Mouse (Mus musculus): ENCODE data around the gene Zbtb8os.
"Not testable (repeated sequence)": the region's sequence is repeated elsewhere in the genome, so short reads cannot be mapped to it uniquely, and the experiment has no call there.

Zbtb8os gene

DNA sequence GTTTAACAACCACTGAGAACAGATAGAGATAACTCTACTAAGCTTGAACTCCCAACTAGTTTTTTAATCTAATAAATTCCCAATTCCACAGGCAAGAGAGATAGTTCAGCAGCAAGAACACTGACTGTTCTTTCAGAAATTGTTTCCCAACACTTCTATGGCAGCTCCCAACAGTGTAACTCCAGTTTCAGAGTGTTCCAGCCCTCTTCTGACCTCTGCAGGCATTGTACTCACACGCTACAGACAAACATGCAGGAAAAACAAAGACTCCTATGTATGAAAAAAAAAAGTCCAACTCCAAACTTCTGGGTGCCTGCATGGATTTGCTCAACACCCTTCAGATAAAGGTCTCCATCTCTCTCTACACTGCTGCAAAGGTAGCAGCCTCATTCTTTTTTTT lies 2.6 kb upstream of the Zbtb8os start:
- no peak for DNase-seq (ENCODE audit: low read depth)

DNA sequence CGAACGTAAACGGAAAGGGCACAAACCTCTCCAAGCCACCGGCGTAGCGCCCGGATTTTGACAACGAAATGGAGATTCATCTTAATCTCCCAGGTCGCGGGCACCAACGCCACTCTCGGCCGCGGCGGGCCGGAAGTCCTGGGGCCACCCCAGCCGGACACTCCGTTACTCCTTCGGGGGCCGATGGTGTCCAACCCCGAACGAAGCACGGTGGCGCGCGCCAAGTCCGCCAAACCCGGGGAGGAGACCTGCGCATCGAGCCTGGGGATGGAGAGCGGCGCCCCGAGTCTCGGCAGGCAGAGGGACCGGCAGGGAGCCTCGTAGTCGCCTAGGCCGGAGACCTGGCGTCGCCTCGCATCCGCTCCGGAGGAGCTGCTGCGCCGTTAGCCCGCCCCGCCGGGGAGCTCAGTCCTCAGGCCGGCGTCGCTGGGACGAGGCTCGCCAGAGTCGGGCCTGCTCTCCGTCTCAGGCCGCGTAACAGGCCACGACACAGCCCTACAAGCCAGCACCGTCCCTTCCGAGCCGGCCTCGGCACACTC lies 749 bp upstream of the Zbtb8os start:
- no peak for DNase-seq (ENCODE audit: low read depth)

GRCm38 (mm10) chr4:129336291-129336690 lies 796 bp downstream of the Zbtb8os start:
- DNase-seq (ENCODE audit: low read depth): peak; percentile 69

- DNase-seq (ENCODE audit: low read depth): no peak
Observed at GRCm38 (mm10) chr4:129339743-129340142, 4.2 kb downstream of the Zbtb8os start.

GRCm38 (mm10) chr4:129341888-129342287 lies 6.4 kb downstream of the Zbtb8os start:
- DNase-seq (ENCODE audit: low read depth): peak; percentile 41

DNA sequence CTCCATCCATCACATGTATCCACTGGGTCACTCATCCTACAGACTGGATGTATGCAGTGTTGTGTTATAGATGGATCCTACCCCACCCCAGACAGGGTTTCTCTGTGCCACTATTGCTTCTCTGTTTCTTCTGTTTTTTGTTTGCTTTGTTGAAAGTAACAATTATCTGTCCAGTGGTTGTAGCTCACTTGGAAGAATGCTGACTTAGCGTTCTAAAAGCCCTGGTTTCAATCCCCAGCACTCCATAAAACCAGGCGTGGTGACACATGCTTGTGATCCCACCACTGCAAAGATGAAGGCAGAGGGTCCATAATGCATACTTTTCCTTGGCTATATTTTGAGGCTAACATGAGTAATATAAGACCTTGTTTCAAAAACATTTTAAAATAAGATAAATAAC lies 7.2 kb downstream of the Zbtb8os start:
- no peak for DNase-seq (ENCODE audit: low read depth)

DNA sequence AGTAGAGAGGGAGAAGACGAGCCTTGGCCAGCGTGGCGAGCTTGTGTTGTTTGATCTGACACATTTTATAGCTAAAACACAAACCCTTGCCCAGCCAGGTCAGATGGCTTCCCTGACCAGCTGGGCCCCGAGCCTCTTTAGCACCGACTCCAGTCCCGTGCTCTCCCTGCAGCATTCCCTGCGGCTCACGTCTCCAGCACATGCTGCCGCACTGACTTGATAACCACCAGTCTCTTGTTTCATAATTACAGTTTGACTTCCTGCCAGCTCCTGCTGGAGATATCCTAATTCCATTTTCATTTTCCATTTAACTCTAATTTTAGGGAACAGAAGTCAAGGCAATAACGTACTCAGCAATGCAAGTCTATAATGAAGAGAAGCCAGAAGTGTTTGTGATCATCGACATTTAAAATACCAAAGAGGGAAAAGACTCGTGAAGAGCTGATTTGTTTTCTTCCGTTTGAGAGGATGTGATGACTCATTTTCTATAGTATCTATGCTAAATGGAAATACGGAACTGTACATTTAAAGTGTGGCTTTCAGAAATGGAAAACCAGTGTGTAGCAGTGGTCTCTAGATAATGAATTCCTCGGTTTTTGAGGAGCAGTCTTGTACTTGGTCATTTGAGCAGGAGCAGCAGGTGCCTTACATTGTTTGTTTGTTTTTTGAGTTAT lies 11.1 kb downstream of the Zbtb8os start:
- no peak for DNase-seq (ENCODE audit: low read depth)

- peak; percentile 90 for DNase-seq (ENCODE audit: low read depth)
Observed at GRCm38 (mm10) chr4:129350644-129351043, 15.1 kb downstream of the Zbtb8os start.

DNA sequence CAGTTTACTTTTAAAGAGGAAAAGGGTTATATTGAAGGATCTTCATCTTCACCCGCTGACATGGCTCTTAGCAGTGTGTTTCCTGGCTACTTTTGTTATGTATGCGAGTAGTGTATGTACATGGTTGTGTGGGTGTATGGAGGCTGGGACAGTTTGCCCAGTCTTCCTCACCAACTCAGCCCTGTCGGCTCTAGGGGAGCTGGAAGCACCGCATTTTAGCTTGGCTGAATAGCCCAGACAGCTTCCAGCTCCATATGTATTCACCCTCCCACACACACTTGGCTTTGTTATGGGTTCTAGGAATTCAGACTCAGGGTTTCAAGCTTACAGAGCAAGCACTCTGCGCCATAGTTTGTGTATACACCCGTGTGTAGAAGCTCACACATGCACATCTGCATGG lies 15.6 kb downstream of the Zbtb8os start:
- DNase-seq (ENCODE audit: low read depth): no peak

DNA sequence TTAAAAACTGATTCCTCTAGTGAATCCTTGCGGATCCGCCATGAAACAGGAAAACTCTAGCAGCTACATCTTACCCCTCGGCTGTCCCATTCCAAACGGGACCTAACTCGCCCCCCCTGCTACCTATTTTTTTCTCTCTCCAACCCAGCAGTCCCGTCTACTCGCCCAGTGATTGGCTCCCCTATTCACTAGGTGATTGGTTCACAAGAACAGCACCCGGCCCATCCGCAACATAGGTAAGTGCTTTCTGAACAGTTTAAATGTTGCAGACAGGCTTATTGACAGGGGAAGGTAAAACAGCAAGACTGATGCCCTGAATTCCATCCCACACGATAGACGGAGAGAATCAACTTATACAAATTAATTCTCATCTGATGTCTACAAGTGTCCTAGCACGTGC lies 17.7 kb downstream of the Zbtb8os start:
- no peak for DNase-seq (ENCODE audit: low read depth)

- DNase-seq (ENCODE audit: low read depth): no peak
Observed at GRCm38 (mm10) chr4:129354236-129354635, 18.7 kb downstream of the Zbtb8os start.

DNA sequence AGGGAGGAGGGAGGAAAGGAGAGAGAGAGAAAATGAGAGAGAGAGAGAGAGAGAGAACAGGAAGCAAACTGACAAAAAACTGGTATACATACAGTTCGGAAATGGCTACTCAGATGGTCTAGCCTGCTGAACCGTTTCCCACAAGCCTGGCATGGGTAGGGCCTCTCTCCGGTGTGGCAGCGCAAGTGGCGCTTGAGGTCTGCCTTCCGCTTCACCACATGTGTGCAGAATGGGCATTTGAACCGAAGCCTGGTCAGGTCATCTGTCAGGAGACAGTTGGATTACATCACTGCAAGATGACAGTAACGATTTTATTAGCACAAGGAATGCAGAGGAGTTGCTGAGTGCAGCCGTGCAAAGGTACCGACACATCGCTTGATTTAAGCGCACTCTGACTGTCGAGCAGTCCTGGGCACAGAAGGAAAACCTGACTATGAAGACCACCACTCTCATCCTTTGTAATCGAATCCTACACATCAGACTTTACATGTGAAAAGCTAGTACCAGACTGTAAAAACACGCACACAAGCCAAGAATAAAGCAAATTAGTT lies 22.2 kb downstream of the Zbtb8os start:
- no peak for DNase-seq (ENCODE audit: low read depth)

DNA sequence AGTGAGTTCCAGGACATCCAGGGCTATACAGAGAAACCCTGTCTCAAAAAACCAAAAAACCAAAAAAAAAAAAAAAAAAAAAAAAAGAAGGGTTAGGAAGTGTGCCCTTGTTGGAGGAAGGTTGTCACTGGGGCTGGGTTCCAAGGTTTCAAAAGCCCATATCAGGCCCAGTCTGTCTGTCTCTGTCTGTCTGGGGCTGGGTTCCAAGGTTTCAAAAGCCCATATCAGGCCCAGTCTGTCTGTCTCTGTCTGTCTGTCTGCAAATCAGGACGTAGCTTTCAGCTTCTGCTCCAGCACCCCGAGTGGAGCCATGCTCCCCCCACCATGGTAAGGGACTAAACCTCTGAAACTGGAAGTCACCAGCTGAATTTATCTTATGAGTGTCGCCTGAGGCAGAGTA lies 26.7 kb downstream of the Zbtb8os start:
- not testable (repeated sequence) for DNase-seq (ENCODE audit: low read depth)

DNA sequence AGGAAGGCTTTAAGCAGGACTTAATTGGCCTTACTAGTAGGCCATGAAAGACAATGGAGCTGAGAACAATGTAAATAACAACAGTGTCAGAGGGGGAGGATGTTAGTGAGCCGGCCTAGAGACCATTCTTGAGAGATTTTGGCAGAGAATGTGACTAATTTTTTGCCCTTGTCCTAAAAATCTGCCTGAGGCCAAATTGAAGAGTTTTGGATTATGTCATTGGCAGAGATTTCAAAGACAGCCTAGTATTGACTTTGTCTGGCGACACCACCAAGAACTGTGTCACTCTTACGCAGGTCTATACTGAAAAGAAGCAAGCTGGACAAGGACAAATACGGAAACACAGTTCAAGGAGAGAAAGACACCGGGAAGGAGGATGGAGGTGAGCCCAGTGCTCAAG lies 27.3 kb downstream of the Zbtb8os start:
- DNase-seq (ENCODE audit: low read depth): no peak

- DNase-seq (ENCODE audit: low read depth): no peak
Observed at GRCm38 (mm10) chr4:129363463-129363862, 28.0 kb downstream of the Zbtb8os start.

GRCm38 (mm10) chr4:129364379-129364778 lies 28.9 kb downstream of the Zbtb8os start:
- DNase-seq (ENCODE audit: low read depth): peak; percentile 47

- DNase-seq (ENCODE audit: low read depth): peak; percentile 89
Observed at GRCm38 (mm10) chr4:129365224-129365623, 29.7 kb downstream of the Zbtb8os start.

DNA sequence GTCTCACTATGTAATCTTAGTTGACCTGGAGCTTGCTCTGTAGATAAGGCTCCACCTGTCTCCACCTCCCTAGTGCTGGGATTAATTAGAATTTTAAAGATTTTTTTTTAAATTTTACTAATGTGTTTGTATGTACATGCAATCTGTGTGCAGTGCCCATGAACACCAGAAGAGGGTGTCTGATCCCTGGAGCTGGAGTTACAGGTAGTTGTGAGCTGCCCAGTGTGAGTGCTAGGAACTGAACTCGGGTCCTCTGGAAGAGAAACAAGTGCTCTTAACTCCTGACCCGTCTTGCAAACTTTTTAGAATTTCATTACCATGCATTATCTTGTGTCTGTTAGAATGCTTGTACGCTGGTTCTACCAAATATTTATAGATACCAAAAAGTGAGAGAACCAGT lies 35.9 kb downstream of the Zbtb8os start:
- DNase-seq (ENCODE audit: low read depth): no peak

DNA sequence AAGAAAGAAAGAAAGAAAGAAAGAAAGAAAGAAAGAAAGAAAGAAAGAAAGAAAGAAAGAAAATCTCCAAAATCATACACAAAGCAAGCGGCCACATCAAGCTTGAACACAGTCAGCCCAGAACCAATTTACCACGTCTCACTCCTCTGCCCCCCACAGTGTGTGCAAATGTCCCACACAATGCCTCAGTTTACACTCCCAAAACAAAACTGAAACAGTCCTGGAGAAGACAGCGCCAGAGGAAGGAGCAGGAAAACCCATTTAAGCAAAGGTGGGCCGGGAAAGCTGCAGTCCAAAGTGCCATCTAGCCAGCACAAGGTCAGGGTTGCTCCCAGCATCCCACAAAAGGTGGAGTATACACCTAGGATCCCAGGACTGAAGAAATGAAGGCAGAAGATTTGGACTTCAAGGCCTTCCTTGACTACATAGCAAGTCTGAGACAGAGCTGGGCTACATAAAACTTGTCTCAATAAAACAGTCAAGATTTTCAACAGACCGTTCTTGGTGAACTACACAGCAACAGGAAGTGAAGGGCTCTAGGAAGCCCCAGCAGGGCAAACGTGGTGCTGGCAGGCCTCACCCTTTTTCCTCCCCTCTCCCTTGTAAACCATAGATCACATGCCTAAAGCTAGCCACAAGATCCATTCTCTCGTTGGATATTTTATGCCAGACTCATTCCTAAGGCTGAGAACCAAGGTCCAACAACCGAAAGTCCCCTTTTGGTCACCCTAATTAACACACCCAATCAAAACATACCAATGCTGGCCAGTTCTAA lies 37.9 kb downstream of the Zbtb8os start:
- DNase-seq (ENCODE audit: low read depth): peak; percentile 48

- DNase-seq (ENCODE audit: low read depth): no peak
Observed at GRCm38 (mm10) chr4:129374219-129374755, 38.8 kb downstream of the Zbtb8os start.

- DNase-seq (ENCODE audit: low read depth): no peak
Observed at GRCm38 (mm10) chr4:129375000-129375399, 39.5 kb downstream of the Zbtb8os start.

GRCm38 (mm10) chr4:129375821-129376220 lies 40.3 kb downstream of the Zbtb8os start:
- no peak for DNase-seq (ENCODE audit: low read depth)
